ENCODE assay signal across 12 mouse cellular contexts in the genomic region with DNA sequence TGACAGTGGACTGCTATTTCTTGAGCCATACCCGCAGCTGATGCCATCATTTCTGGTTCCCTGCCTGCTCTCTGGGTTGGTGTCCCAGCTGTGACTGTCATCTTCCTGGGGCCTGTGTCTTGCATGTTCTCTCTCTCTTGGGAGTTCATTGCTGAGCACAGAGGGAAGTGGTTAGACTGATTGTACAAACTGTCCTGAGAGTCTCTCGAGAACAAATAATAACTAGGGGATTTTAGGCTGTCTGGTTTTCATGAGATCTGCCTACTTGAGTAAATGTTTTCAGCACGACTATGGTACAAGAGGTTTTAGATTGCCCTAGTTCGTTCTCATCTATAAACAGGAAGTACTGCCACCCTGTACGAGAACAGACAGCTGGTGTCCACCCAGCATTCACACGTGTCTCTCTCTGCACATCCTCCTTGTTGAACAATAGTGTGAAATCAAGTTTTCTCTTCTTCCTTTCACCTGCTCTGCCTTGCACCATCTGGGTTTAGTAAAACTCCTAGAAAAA. TPM values are rescaled to one million over a fixed set of nuclear protein-coding genes. Genes with fewer than 3 reads are reported as not detected.
DNase-seq lines count a peak whose midpoint lies in the region; ATAC-seq lines count a peak whose summit lies in the region.
"Had no signal": no experiment of that assay in that cellular context is flagged by ENCODE, and none has a peak within 500 bp of the region (broad histone marks: within the 10 kb centered on the region; RNA-seq: fewer than 3 reads in every experiment).

No protein-coding gene starts in this region.

- no peaks in the 10 kb centered on the region for H3K9me3 ChIP-seq in midbrain, embryonic 11.5 days (ENCODE audit: control insufficient read depth, low read length)
- no peaks in the 10 kb centered on the region for H3K9me3 ChIP-seq in midbrain, embryonic 15.5 days
- H3K9me3 ChIP-seq: liver, embryonic 13.5 days had no signal

- WGBS in midbrain, embryonic 11.5 days, result 82% methylated on average over 6 of the region's 6 CpGs
- WGBS in midbrain, embryonic 15.5 days, result 82% methylated on average over 6 of the region's 6 CpGs

- no peak for DNase-seq in frontal cortex, postnatal 10 days (ENCODE audit: low spot score in 2 of 2)
- DNase-seq in midbrain, embryonic 11.5 days (ENCODE audit: low spot score, missing footprints), result peak; percentile 68
- peak; percentile 67 for DNase-seq in naive thymus-derived CD4-positive, alpha-beta T cell, adult 2 months (ENCODE audit: low read depth)
- peak; percentile 44 to 64 for DNase-seq in thymus, postnatal 36 days
- no peak for DNase-seq in ovary, postnatal 10 days (ENCODE audit: low spot score)
- no peak for DNase-seq in layer of hippocampus, postnatal 36 days
- DNase-seq: cerebellum, adult 9-10 months; kidney, postnatal 4 days; liver, embryonic 13.5 days had no signal

- no peaks in the 10 kb centered on the region for H3K4me1 ChIP-seq in midbrain, embryonic 11.5 days (ENCODE audit: control insufficient read depth, insufficient read depth, low read length)
- H3K4me1 ChIP-seq in midbrain, embryonic 15.5 days, result 0 out of 2 replicates have a peak, but pooled peaks cover 3% of the 10 kb centered on the region
- H3K4me1 ChIP-seq: liver, embryonic 13.5 days had no signal

- H3K4me2 ChIP-seq in midbrain, embryonic 11.5 days, result no peak overlapping the region
- H3K4me2 ChIP-seq in midbrain, embryonic 15.5 days, result no peak overlapping the region
- H3K4me2 ChIP-seq: liver, embryonic 13.5 days had no signal

- peak; percentile 39 for ATAC-seq in frontal cortex, adult (ENCODE audit: low TSS enrichment)
- ATAC-seq in midbrain, embryonic 11.5 days (ENCODE audit: low FRiP score), result no peak
- ATAC-seq in midbrain, embryonic 15.5 days (replicated peaks), result no peak

- H3K27ac ChIP-seq in midbrain, embryonic 11.5 days (ENCODE audit: low read depth, low read length), result no peak overlapping the region
- H3K27ac ChIP-seq in midbrain, embryonic 15.5 days, result no peak overlapping the region
- H3K27ac ChIP-seq: liver, embryonic 13.5 days had no signal

- H3K36me3 ChIP-seq in midbrain, embryonic 11.5 days (ENCODE audit: control insufficient read depth, insufficient read depth, low read length), result peaks cover 12% of the 10 kb centered on the region
- peaks cover 45% of the 10 kb centered on the region for H3K36me3 ChIP-seq in midbrain, embryonic 15.5 days (replicated peaks)

- H3K9ac ChIP-seq in midbrain, embryonic 11.5 days (ENCODE audit: low read length), result no peak overlapping the region
- H3K9ac ChIP-seq in midbrain, embryonic 15.5 days, result no peak overlapping the region
- H3K9ac ChIP-seq: liver, embryonic 13.5 days had no signal

- H3K27me3 ChIP-seq in midbrain, embryonic 11.5 days (ENCODE audit: control insufficient read depth, insufficient read depth, low read length), result no peaks in the 10 kb centered on the region
- H3K27me3 ChIP-seq in midbrain, embryonic 15.5 days (replicated peaks), result no peaks in the 10 kb centered on the region
- H3K27me3 ChIP-seq: liver, embryonic 13.5 days had no signal

- no peak overlapping the region for H3K4me3 ChIP-seq in midbrain, embryonic 11.5 days (ENCODE audit: low read depth, low read length)
- H3K4me3 ChIP-seq in midbrain, embryonic 15.5 days, result no peak overlapping the region
- H3K4me3 ChIP-seq: erythroblast, embryonic 14.5 days; liver, embryonic 13.5 days had no signal

RNA-seq across cellular contexts. Expression of a gene that starts 15.9 kb away (rescaled TPM):
- polyA plus RNA-seq in midbrain, embryonic 11.5 days (2014; fragmentation: Nextera tagmentation; extraction: Ambion mirVana), result 2.7 and 2.9 TPM in 2 replicates
- polyA plus RNA-seq in midbrain, embryonic 15.5 days (2015; fragmentation: Nextera tagmentation; extraction: Ambion mirVana), result 2.1 and 2.2 TPM in 2 replicates
- total RNA-seq in layer of hippocampus, postnatal 36 days (2021), result 10 to 100 TPM in 1 of 2 experiments, 1 to 10 TPM in 1; 8.8 to 11.0 TPM
- polyA plus RNA-seq: erythroblast, embryonic 14.5 days had no signal

RNA-seq across cellular contexts. Expression of a gene that starts 51.6 kb away (rescaled TPM):
- polyA plus RNA-seq in midbrain, embryonic 11.5 days (2014; fragmentation: Nextera tagmentation; extraction: Ambion mirVana), result 22.7 and 24.0 TPM in 2 replicates
- 38.3 and 38.5 TPM in 2 replicates for polyA plus RNA-seq in midbrain, embryonic 15.5 days (2015; fragmentation: Nextera tagmentation; extraction: Ambion mirVana)
- total RNA-seq in layer of hippocampus, postnatal 36 days (2021), result 10 to 100 TPM; 74.8 to 90.1 TPM

Comparison
In these comparisons a context has a peak if more than half of its experiments do, and no peak if none do; other contexts are left out.
1. DNase-seq: peak in midbrain, embryonic 11.5 days (single experiment), naive thymus-derived CD4-positive, alpha-beta T cell, adult 2 months (single experiment) and thymus, postnatal 36 days (2 of 2); none in frontal cortex, postnatal 10 days (0 of 2), ovary, postnatal 10 days (single experiment) and layer of hippocampus, postnatal 36 days (0 of 2).